Mouse (Mus musculus): ENCODE measurements around the gene Gm49361.

Gene Gm49361

GRCm38 (mm10) chr14:57730527-57730926 lies 15.4 kb downstream of the Gm49361 start:
- no peak for DNase-seq (ENCODE audit: low read depth, low spot score)

GRCm38 (mm10) chr14:57729975-57730499 lies 15.9 kb downstream of the Gm49361 start:
- no peak for DNase-seq (ENCODE audit: low read depth, low spot score)

- no peak for DNase-seq (ENCODE audit: low read depth, low spot score)
Observed at GRCm38 (mm10) chr14:57729364-57729763, 16.5 kb downstream of the Gm49361 start.

GRCm38 (mm10) chr14:57726172-57726571 lies 19.7 kb downstream of the Gm49361 start:
- DNase-seq (ENCODE audit: low read depth, low spot score) = no peak

GRCm38 (mm10) chr14:57724473-57724872 lies 21.4 kb downstream of the Gm49361 start:
- DNase-seq (ENCODE audit: low read depth, low spot score) = no peak

GRCm38 (mm10) chr14:57718245-57718644 lies 27.7 kb downstream of the Gm49361 start:
- DNase-seq (ENCODE audit: low read depth, low spot score) = no peak

- no peak for DNase-seq (ENCODE audit: low read depth, low spot score)
Observed at GRCm38 (mm10) chr14:57716601-57717245, 29.2 kb downstream of the Gm49361 start.

- no peak for DNase-seq (ENCODE audit: low read depth, low spot score)
Observed at GRCm38 (mm10) chr14:57712884-57713283, 33.0 kb downstream of the Gm49361 start.

- no peak for DNase-seq (ENCODE audit: low read depth, low spot score)
Observed at GRCm38 (mm10) chr14:57711059-57711458, 34.8 kb downstream of the Gm49361 start.

- DNase-seq (ENCODE audit: low read depth, low spot score) = no peak
Observed at GRCm38 (mm10) chr14:57709171-57709570, 36.7 kb downstream of the Gm49361 start.

- DNase-seq (ENCODE audit: low read depth, low spot score) = peak; percentile 35
Observed at GRCm38 (mm10) chr14:57708580-57708979, 37.3 kb downstream of the Gm49361 start.

GRCm38 (mm10) chr14:57707100-57707893 lies 38.6 kb downstream of the Gm49361 start:
- peak; percentile 52 for DNase-seq (ENCODE audit: low read depth, low spot score)

GRCm38 (mm10) chr14:57706760-57707099 lies 39.2 kb downstream of the Gm49361 start:
- DNase-seq (ENCODE audit: low read depth, low spot score) = no peak

- no peak for DNase-seq (ENCODE audit: low read depth, low spot score)
Observed at GRCm38 (mm10) chr14:57705759-57706158, 40.1 kb downstream of the Gm49361 start.

- no peak for DNase-seq (ENCODE audit: low read depth, low spot score)
Observed at GRCm38 (mm10) chr14:57705075-57705474, 40.8 kb downstream of the Gm49361 start.

- no peak for DNase-seq (ENCODE audit: low read depth, low spot score)
Observed at GRCm38 (mm10) chr14:57701915-57702477, 43.9 kb downstream of the Gm49361 start.

- no peak for DNase-seq (ENCODE audit: low read depth, low spot score)
Observed at GRCm38 (mm10) chr14:57699461-57699970, 46.4 kb downstream of the Gm49361 start.

- DNase-seq (ENCODE audit: low read depth, low spot score) = no peak
Observed at GRCm38 (mm10) chr14:57699016-57699415, 46.9 kb downstream of the Gm49361 start.

GRCm38 (mm10) chr14:57696066-57696465 lies 49.8 kb downstream of the Gm49361 start:
- DNase-seq (ENCODE audit: low read depth, low spot score) = no peak

- no peak for DNase-seq (ENCODE audit: low read depth, low spot score)
Observed at GRCm38 (mm10) chr14:57695550-57695949, 50.4 kb downstream of the Gm49361 start.

- no peak for DNase-seq (ENCODE audit: low read depth, low spot score)
Observed at GRCm38 (mm10) chr14:57694246-57694645, 51.7 kb downstream of the Gm49361 start.

GRCm38 (mm10) chr14:57692517-57693130 lies 53.3 kb downstream of the Gm49361 start:
- no peak for DNase-seq (ENCODE audit: low read depth, low spot score)

Data from skeletal muscle tissue, adult 2 months (tissue).